In the genomic region with DNA sequence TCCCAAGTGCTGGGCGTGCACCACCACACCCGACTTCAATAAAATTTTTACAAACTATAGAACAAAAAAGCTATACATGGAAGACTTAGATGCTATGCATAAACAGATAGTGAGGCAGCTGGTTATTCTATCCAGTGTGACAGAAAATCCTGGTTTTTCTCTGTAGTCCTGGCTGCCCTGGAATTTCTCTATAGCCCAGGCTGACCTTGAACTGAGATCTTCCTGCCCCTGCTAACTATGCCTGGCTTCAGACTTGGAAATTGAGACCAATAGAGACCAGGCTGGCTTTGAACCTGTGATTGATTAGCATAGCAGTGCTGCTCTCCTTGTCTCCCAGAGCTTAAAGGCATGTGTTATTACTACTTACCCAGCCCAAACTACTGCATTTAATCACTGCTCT, we compare ENCODE assay signal across 30 mouse cellular contexts. TPM values are rescaled to one million over a fixed set of nuclear protein-coding genes. Genes with fewer than 3 reads are reported as not detected.
DNase-seq lines count a peak whose midpoint lies in the region; ATAC-seq lines count a peak whose summit lies in the region.
"Had no signal": no experiment of that assay in that cellular context is flagged by ENCODE, and none has a peak within 500 bp of the region (broad histone marks: within the 10 kb centered on the region; RNA-seq: fewer than 3 reads in every experiment).

No protein-coding gene starts in this region.

- no peaks in the 10 kb centered on the region for H3K27me3 ChIP-seq in heart, embryonic 11.5 days (ENCODE audit: control insufficient read depth, insufficient read depth, low read length)
- H3K27me3 ChIP-seq: embryonic facial prominence, embryonic 15.5 days; heart, embryonic 12.5 days; heart, embryonic 15.5 days; Patski had no signal

- ATAC-seq in heart, embryonic 11.5 days (replicated peaks; ENCODE audit: insufficient number of reproducible peaks, low FRiP score, low TSS enrichment) = no peak
- ATAC-seq: forebrain, embryonic 14.5 days; forebrain, postnatal 0 days; hindbrain, postnatal 0 days; inflammation-experienced regulatory T-cells, adult 6 months; intestine, embryonic 16.5 days; Patski had no signal

- peak; percentile 35 for DNase-seq in heart, adult 11 months
- DNase-seq in testis, postnatal 10 days (ENCODE audit: low spot score) = peak; percentile 34
- DNase-seq in testis, postnatal 14 days (ENCODE audit: low spot score) = no peak
- DNase-seq in R1 (ENCODE audit: low read depth, low spot score) = peak; percentile 36
- DNase-seq in adrenal gland, postnatal 10 days = no peak
- DNase-seq: adrenal gland, adult 2 months; adrenal gland, postnatal 25 days; B cell, adult 2 months; cerebellum, adult 11-12 months; cerebellum, adult 8-10 months; cerebellum, postnatal 10 days; cerebellum, postnatal 36 days; embryo, embryonic 11 days; forebrain, postnatal 0 days; gastrocnemius, postnatal 25 days; heart, postnatal 10 days; heart, postnatal 4 days; kidney, adult 18-20 months had no signal

- H3K4me3 ChIP-seq in heart, embryonic 11.5 days (ENCODE audit: low read depth, low read length) = no peak overlapping the region
- H3K4me3 ChIP-seq: embryonic facial prominence, embryonic 15.5 days; heart, adult 2 months; heart, embryonic 12.5 days; heart, embryonic 15.5 days had no signal

- peaks cover 23% of the 10 kb centered on the region for H3K36me3 ChIP-seq in heart, embryonic 11.5 days (ENCODE audit: control insufficient read depth, insufficient read depth, low read length)

- 96% methylated on average over 2 of the region's 2 CpGs for WGBS in heart, embryonic 11.5 days (ENCODE audit: insufficient replicate concordance)

- H3K27ac ChIP-seq in heart, embryonic 11.5 days (ENCODE audit: low read depth, low read length) = no peak overlapping the region
- H3K27ac ChIP-seq: embryonic facial prominence, embryonic 15.5 days; heart, adult 2 months; heart, embryonic 15.5 days; hindbrain, embryonic 14.5 days; hindbrain, postnatal 0 days had no signal

- 0 out of 2 replicates have a peak, but pooled peaks cover 5% of the 10 kb centered on the region for H3K4me1 ChIP-seq in heart, embryonic 11.5 days (ENCODE audit: control insufficient read depth, insufficient read depth, low read length)

- H3K9ac ChIP-seq in heart, embryonic 11.5 days (ENCODE audit: low read depth, low read length) = no peak overlapping the region
- H3K9ac ChIP-seq: embryonic facial prominence, embryonic 15.5 days; forebrain, postnatal 0 days; heart, embryonic 12.5 days; heart, embryonic 15.5 days; hindbrain, embryonic 14.5 days had no signal

- no peaks in the 10 kb centered on the region for H3K9me3 ChIP-seq in heart, embryonic 11.5 days (replicated peaks; ENCODE audit: control insufficient read depth, low read length)
- H3K9me3 ChIP-seq: embryonic facial prominence, embryonic 15.5 days; G1E; heart, embryonic 12.5 days; heart, embryonic 15.5 days had no signal

- no peak overlapping the region for H3K4me2 ChIP-seq in heart, embryonic 11.5 days
- H3K4me2 ChIP-seq: embryonic facial prominence, embryonic 15.5 days; heart, embryonic 12.5 days; heart, embryonic 15.5 days; hindbrain, embryonic 14.5 days had no signal

RNA-seq across cellular contexts. Expression of gene Nudt4, which starts 17.8 kb away (rescaled TPM):
- 134 and 147 TPM in 2 replicates for polyA plus RNA-seq in heart, embryonic 11.5 days (2014; fragmentation: Nextera tagmentation; extraction: Ambion mirVana)
- 100 to 1,000 TPM; 106 to 108 TPM for total RNA-seq in adrenal gland, postnatal 10 days (2021)

RNA-seq across cellular contexts. Expression of gene Ube2n, which starts 31.2 kb away (rescaled TPM):
- 319 and 322 TPM in 2 replicates for polyA plus RNA-seq in heart, embryonic 11.5 days (2014; fragmentation: Nextera tagmentation; extraction: Ambion mirVana)
- total RNA-seq in adrenal gland, postnatal 10 days (2021) = 100 to 1,000 TPM; 114 to 116 TPM

RNA-seq across cellular contexts. Expression of gene Mrpl42, which starts 44.4 kb away (rescaled TPM):
- polyA plus RNA-seq in heart, embryonic 11.5 days (2014; fragmentation: Nextera tagmentation; extraction: Ambion mirVana) = 518 and 543 TPM in 2 replicates
- total RNA-seq in adrenal gland, postnatal 10 days (2021) = 100 to 1,000 TPM; 174 to 198 TPM

Comparison
In these comparisons a context has a peak if more than half of its experiments do, and no peak if none do; other contexts are left out.
1. DNase-seq: peak in heart, adult 11 months (single experiment), testis, postnatal 10 days (single experiment) and R1 (single experiment); none in testis, postnatal 14 days (single experiment) and adrenal gland, postnatal 10 days (single experiment).